Mouse (Mus musculus) liver, postnatal 0 days (tissue): ENCODE measurements around the gene Adap1.

Source experiments
- CTCF ChIP-seq: sonication (generic); IDR thresholded peaks from 2 replicates; pipeline ENCODE4 v1.5.1; 2016; ENCODE audit warnings: antibody characterized with exemption, low read depth
- EP300 ChIP-seq: IDR thresholded peaks from 2 replicates; pipeline ENCODE4 v1.6.1; 2016; ENCODE audit warnings: antibody characterized with exemption, low read depth, mild to moderate bottlenecking

GRCm38 (mm10) chr5:139326986-139327633, 1.7 kb upstream of the Adap1 start:
- TF ChIP-seq CTCF = no peak
- no peak for TF ChIP-seq EP300
